Mouse (Mus musculus) erythroblast, embryonic 14.5 days (primary cell): ENCODE data around the gene Ankrd44. TPM values are rescaled to one million over a fixed set of nuclear protein-coding genes. Genes with fewer than 3 reads are reported as not detected.

ENCODE experiments used
- H3K27me3 ChIP-seq: 2 replicates; pipeline ENCODE4 v1.6.1; 2012; ENCODE audit warnings: inconsistent platforms; ENCODE audit not compliant: control insufficient read depth
- H3K36me3 ChIP-seq: 2 replicates; pipeline ENCODE4 v1.6.1; 2012; ENCODE audit warnings: mild to moderate bottlenecking, inconsistent platforms; ENCODE audit not compliant: control insufficient read depth
- H3K4me1 ChIP-seq: 2 replicates; pipeline ENCODE4 v1.6.1; 2012; ENCODE audit warnings: inconsistent platforms; ENCODE audit not compliant: control insufficient read depth
- H3K4me3 ChIP-seq: replicated peaks from 2 replicates; pipeline ENCODE3; 2012; ENCODE audit warnings: moderate library complexity, mild to moderate bottlenecking, inconsistent platforms
- H3K9me3 ChIP-seq: 2 replicates; pipeline ENCODE4 v1.6.1; 2012; ENCODE audit warnings: low read length, inconsistent platforms, mixed read lengths; ENCODE audit not compliant: control insufficient read depth
- GATA1 ChIP-seq: IDR thresholded peaks from 2 replicates; pipeline ENCODE4 v1.6.1; 2012; ENCODE audit warnings: low read length, inconsistent platforms, mixed read lengths
- TAL1 ChIP-seq: IDR thresholded peaks from 3 replicates; pipeline ENCODE4 v1.6.1; 2012; ENCODE audit warnings: low read length, inconsistent platforms, mixed read lengths
- polyA plus RNA-seq: library from polyadenylated mRNA; stranded (reverse); fragments of >175 nt; gene quantifications from 2 replicates; pipeline ENCODE4 v1.2.3, GENCODE M21; 2012

The Ankrd44 gene
- polyA plus RNA-seq, 1 experiment, result 0.03 TPM

DNA sequence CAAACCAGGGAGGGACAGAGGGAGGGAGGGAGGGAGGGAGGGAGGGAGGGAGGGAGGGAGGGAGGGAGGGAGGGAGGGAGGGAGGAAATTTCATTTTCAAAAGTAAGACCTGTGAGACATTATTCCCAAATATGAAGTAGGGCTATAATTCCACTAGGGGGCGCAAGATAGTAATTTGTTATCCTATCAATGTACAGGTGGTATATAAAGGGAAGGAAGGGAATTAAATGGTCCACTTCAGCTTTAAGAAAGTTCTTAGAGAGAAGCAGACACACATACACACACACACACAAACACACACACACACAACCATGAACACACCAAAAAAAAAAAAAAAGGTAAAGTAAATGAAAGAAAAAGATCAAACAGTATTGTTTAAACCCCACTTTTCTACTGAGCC, 93.4 kb downstream of the Ankrd44 start:
- Histone ChIP-seq H3K4me1 (no peaks in the 10 kb centered on the region), H3K36me3 (no peaks in the 10 kb centered on the region), H3K27me3 (no peaks in the 10 kb centered on the region), H3K9me3 (no peaks in the 10 kb centered on the region), H3K4me3 (no peak overlapping the region)
- TF ChIP-seq GATA1, result no peak
- TF ChIP-seq TAL1, result no peak

DNA sequence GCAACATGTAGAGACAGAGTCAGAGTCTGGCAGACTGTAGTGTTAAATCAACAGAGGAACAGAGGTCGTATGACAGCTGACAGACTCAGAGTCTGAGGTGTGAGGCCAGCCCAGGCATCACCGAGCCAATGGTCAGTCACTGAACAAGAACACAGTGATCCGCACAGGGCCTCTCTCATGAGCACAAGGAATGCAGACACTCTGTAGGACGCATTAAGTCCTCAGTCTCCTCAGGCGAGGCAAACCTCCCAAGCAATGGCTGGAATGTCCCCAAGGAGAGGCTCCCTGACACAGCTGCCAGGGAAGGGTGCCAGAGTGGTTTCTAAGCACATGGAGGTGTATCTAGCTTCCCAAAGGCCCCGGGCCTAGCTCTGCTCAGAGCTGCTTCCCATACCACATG, 96.0 kb downstream of the Ankrd44 start:
- Histone ChIP-seq H3K4me3 (no peak overlapping the region), H3K27me3 (no peaks in the 10 kb centered on the region), H3K36me3 (no peaks in the 10 kb centered on the region), H3K4me1 (no peaks in the 10 kb centered on the region), H3K9me3 (no peaks in the 10 kb centered on the region)
- no peak for TF ChIP-seq GATA1
- TF ChIP-seq TAL1, result no peak

DNA sequence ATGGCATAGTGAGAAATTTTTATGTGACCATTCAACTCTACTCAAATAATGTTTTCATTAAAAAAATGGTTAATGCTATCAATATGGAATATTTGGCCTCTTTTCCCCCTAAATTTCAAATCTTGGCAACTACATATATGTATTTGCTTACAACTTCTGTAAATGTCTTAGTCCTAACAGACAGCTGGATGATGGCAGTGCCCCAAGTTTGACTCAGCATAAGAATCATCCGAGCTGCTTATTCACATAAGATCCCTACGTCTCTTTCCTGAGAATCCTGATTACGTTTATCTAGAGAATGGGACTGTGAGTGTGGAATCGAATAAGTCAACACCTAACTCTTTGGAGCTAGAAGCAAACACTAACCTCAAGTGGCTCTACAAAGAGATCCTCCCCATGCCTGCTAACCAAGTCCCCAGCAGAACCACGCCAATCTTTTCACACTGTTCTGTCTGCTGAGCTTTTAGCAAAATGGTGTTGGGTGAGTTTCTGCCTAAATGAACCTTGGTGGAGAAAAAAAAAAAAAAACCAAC, 96.4 kb downstream of the Ankrd44 start:
- H3K4me1 ChIP-seq, result no peaks in the 10 kb centered on the region
- no peak overlapping the region for H3K4me3 ChIP-seq
- TF ChIP-seq GATA1 (no peak), TAL1 (no peak)
- H3K9me3 ChIP-seq, result no peaks in the 10 kb centered on the region
- H3K27me3 ChIP-seq, result no peaks in the 10 kb centered on the region
- H3K36me3 ChIP-seq, result no peaks in the 10 kb centered on the region

DNA sequence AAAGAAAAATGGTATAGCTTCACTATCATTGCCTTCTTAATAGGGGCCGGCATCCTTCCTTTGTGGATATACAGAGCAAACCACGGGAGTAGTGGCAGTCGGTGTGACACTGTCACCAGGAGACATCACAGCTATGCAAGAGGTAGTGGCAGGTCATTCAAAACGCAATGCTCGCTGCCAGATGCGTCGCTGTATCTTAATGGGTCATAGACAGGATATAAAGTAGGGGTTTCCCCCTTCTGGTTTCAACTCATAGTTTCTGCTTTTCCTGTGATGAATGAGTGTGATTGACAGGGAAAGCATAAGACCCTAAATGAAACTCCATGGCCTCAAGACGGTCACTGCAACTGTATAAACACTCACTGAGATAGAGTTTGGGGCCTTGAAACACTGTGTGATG, 98.4 kb downstream of the Ankrd44 start:
- Histone ChIP-seq H3K9me3 (no peaks in the 10 kb centered on the region), H3K4me3 (no peak overlapping the region), H3K36me3 (no peaks in the 10 kb centered on the region), H3K27me3 (no peaks in the 10 kb centered on the region), H3K4me1 (no peaks in the 10 kb centered on the region)
- no peak for TF ChIP-seq GATA1
- no peak for TF ChIP-seq TAL1

DNA sequence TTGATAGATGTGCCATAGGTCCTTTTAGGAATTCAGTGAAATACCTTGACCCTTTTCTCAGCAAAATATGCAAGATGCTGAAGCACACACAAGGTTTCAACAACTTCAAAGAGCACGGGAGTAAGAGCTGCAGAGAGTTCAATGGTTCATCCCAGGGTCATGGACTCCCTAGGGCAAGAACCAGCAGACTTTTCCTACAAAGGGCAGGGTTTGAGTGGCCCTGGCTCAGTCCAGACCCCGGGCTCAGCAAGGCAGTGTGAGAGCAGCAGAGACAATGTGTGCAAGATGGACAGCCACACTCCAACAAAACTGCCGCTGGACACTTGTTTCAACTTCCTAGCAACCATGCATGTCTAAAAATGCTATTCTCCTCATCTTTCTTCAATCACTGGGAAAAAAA, 98.8 kb downstream of the Ankrd44 start:
- TF ChIP-seq TAL1 (no peak), GATA1 (no peak)
- H3K4me1 ChIP-seq, result no peaks in the 10 kb centered on the region
- no peak overlapping the region for H3K4me3 ChIP-seq
- no peaks in the 10 kb centered on the region for H3K9me3 ChIP-seq
- no peaks in the 10 kb centered on the region for H3K36me3 ChIP-seq
- no peaks in the 10 kb centered on the region for H3K27me3 ChIP-seq

DNA sequence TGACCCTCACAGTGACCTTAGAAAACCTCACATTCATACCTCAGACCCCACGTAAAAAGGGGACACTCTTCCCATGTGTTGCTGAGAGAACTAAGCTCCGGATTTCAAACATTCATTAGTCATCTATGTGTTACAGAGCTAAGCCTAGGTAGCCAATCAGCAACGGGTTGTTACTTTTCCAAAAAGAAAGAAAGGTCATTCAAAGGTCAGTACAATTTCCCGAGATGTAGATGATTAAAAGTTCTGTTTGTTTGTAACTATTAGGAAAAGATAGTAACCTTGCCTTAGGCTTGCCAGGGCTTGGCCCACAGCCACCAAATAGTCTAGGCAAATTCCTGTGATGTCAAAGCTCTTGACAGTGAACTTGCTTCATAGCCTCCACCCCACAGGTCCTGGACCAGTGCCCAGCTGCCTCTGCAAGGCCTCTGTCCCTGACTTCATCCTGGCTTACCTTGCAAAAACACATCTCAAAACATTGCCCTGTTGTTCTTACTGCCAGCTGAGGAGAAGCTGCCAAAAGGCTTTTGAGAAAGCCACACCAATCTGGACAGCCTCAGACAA, 99.7 kb downstream of the Ankrd44 start:
- no peak overlapping the region for H3K4me3 ChIP-seq
- no peaks in the 10 kb centered on the region for H3K4me1 ChIP-seq
- TF ChIP-seq GATA1 (no peak), TAL1 (no peak)
- H3K36me3 ChIP-seq, result no peaks in the 10 kb centered on the region
- no peaks in the 10 kb centered on the region for H3K27me3 ChIP-seq
- H3K9me3 ChIP-seq, result no peaks in the 10 kb centered on the region

DNA sequence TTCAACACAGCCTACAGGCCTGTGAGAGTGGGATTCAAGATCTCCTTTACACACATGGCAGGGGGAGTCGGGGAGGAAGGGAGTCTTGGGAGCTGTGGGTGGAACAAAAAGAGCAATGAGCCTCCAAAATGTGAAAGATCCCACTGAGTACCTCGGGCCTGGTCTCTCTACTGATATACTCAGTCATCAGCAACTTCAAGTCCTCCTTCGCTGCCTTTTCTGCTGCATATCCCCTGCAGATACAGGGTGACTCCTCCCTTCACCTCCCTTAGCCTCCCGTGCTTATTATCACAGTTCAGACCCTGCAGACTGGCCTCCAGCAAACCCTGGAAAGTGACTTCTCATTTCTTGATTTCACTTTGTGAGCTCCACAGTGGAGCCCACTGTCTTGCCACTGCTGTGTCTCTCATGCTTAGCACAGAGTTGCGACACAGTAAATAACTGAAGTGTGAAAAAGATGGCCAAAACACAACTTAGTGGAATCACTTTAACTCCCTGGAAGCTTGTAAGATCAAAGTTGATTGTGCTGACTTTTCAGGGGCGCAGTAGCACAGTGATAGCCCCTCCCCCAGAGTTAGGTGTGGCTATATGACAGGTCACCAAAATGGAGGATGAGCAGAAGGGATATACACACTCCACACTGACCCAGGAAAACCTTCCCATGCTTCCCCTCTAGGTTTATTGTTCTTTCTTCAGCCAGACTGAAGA, 100.3 kb downstream of the Ankrd44 start:
- Histone ChIP-seq H3K4me3 (no peak overlapping the region), H3K27me3 (no peaks in the 10 kb centered on the region), H3K9me3 (no peaks in the 10 kb centered on the region), H3K4me1 (no peaks in the 10 kb centered on the region), H3K36me3 (no peaks in the 10 kb centered on the region)
- TF ChIP-seq TAL1 (no peak), GATA1 (no peak)

DNA sequence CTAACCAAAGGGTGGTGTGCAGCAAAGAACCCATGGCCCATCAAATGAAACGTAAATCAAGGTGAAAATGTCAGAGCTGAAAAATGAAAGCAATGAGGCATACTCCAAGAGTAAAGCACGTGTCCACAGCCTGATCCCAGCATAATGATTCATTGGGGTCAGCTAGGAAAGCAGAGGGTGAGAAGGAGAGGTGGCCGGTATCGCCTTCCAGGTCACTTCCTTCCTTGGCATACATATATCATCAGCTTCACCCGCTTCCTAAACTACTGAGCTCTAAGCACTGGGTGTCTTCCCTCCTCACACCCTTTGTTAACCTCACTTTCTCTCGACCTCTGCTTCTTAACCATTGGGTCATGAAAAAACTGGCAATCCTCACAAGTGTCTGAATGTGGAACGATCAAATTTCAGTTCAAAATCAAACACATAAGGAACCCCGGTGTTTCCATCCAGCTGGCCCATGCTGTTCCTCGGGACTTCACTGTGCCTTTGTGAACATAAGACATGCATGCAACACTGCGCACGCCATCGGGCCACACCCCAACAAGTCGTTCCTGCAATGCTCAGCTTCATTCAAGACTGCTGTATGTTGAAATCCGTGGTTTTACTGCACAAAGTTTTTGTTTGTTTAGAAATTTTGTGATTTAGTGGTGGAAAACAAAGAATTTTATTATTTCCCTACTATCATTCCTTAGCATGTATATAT, 101.9 kb downstream of the Ankrd44 start:
- H3K9me3 ChIP-seq, result no peaks in the 10 kb centered on the region
- no peaks in the 10 kb centered on the region for H3K27me3 ChIP-seq
- no peaks in the 10 kb centered on the region for H3K4me1 ChIP-seq
- TF ChIP-seq GATA1 (no peak), TAL1 (no peak)
- no peak overlapping the region for H3K4me3 ChIP-seq
- no peaks in the 10 kb centered on the region for H3K36me3 ChIP-seq

DNA sequence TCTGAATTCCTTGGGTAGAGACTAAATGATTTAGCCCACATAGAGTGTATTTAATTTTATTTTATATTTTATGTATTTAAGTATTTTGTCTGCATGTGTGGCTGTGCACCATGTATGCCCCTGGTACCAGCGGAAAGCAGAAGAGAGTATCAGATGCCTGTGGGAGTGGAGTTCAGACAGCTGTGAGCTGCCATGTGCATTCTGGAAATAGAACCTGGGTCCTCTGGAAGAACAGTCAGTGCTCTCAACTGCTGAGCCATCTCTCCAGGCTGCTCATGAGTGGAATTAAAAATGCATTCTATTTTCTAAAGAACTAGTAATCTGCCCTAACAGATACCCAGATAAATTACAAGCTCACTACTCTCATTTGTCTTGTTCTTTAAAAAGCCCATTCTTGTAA, 104.4 kb downstream of the Ankrd44 start:
- Histone ChIP-seq H3K27me3 (no peaks in the 10 kb centered on the region), H3K4me1 (no peaks in the 10 kb centered on the region), H3K4me3 (no peak overlapping the region), H3K36me3 (no peaks in the 10 kb centered on the region), H3K9me3 (no peaks in the 10 kb centered on the region)
- TF ChIP-seq GATA1 (no peak), TAL1 (no peak)
